In the genomic region with DNA sequence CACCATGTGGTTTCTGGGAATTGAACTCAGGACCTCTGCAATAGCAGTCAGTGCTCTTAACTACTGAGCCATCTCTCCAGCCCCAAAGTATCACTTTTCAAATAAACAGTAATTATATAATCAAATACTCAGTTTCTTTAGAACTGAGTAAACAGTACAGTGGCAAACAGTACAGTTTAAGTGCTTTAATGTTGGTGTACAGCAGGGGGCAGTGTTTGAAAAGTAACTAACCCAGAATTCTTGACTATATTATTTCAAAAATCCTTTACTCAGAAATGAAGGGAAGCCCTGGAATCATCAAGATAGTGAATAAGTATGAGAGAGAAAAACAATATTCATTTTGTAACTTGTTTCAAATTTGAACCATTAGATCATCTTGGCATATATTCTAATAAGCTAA, we compare ENCODE assay signal across 8 mouse cellular contexts. TPM values are rescaled to one million over a fixed set of nuclear protein-coding genes. Genes with fewer than 3 reads are reported as not detected.
DNase-seq lines count a peak whose midpoint lies in the region; ATAC-seq and TF ChIP-seq lines count a peak whose summit lies in the region.

No protein-coding gene starts in this region.

- H3K27me3 ChIP-seq in forebrain, embryonic 14.5 days (replicated peaks; ENCODE audit: control insufficient read depth, insufficient read depth, low read length) = no peaks in the 10 kb centered on the region
- H3K27me3 ChIP-seq in forebrain, embryonic 12.5 days = no peaks in the 10 kb centered on the region
- H3K27me3 ChIP-seq in E14TG2a.4 (ENCODE audit: insufficient read depth, low read length) = no peaks in the 10 kb centered on the region

- peak; percentile 62 for DNase-seq in forebrain, embryonic 14.5 days (ENCODE audit: low spot score)
- peak; percentile 12 to 22 for DNase-seq in left cerebral cortex, adult 2 months (ENCODE audit: extremely low spot score in 1 of 2, low spot score in 2 of 2)
- DNase-seq in left cerebral cortex, adult 8-10 months (ENCODE audit: low spot score in 2 of 2) = no peak
- DNase-seq in embryo, embryonic 11 days = peak; percentile 49
- DNase-seq in lung, postnatal 25 days (ENCODE audit: low spot score) = peak; percentile 24
- DNase-seq in frontal cortex, postnatal 10 days (ENCODE audit: low spot score in 2 of 2) = no peak

- H3K4me2 ChIP-seq in forebrain, embryonic 14.5 days (ENCODE audit: low read length) = no peak overlapping the region
- no peak overlapping the region for H3K4me2 ChIP-seq in forebrain, embryonic 12.5 days

- peak; percentile 79 for TF ChIP-seq CTCF in left cerebral cortex, adult 2 months (IDR thresholded peaks at IDR 0.05)
- TF ChIP-seq CTCF in E14TG2a.4 (conservative IDR thresholded peaks at IDR 0.05; ENCODE audit: low read length) = peak; percentile 60

- no peak for ATAC-seq in forebrain, embryonic 14.5 days
- no peak for ATAC-seq in forebrain, embryonic 12.5 days (ENCODE audit: low FRiP score)

- H3K9me3 ChIP-seq in forebrain, embryonic 14.5 days (replicated peaks; ENCODE audit: control insufficient read depth, low read length) = no peaks in the 10 kb centered on the region
- H3K9me3 ChIP-seq in forebrain, embryonic 12.5 days = no peaks in the 10 kb centered on the region
- H3K9me3 ChIP-seq in E14TG2a.4 (ENCODE audit: low read length) = no peaks in the 10 kb centered on the region

- no peak overlapping the region for H3K9ac ChIP-seq in forebrain, embryonic 14.5 days (ENCODE audit: low read length)
- no peak overlapping the region for H3K9ac ChIP-seq in forebrain, embryonic 12.5 days

- no peaks in the 10 kb centered on the region for H3K36me3 ChIP-seq in forebrain, embryonic 14.5 days (ENCODE audit: control insufficient read depth, insufficient read depth, low read length)
- no peaks in the 10 kb centered on the region for H3K36me3 ChIP-seq in forebrain, embryonic 12.5 days (replicated peaks)
- no peaks in the 10 kb centered on the region for H3K36me3 ChIP-seq in E14TG2a.4 (ENCODE audit: insufficient read depth, low read length)

- intact Hi-C loops in left cerebral cortex, adult 2 months (cut with DNase I) = no loop called here

- H3K27ac ChIP-seq in forebrain, embryonic 14.5 days (ENCODE audit: low read depth, low read length) = no peak overlapping the region
- no peak overlapping the region for H3K27ac ChIP-seq in forebrain, embryonic 12.5 days
- no peak overlapping the region for H3K27ac ChIP-seq in left cerebral cortex, adult 2 months

- no peaks in the 10 kb centered on the region for H3K4me1 ChIP-seq in forebrain, embryonic 14.5 days (ENCODE audit: control insufficient read depth, insufficient read depth, low read length)
- H3K4me1 ChIP-seq in forebrain, embryonic 12.5 days = no peaks in the 10 kb centered on the region
- no peaks in the 10 kb centered on the region for H3K4me1 ChIP-seq in E14TG2a.4 (replicated peaks; ENCODE audit: low read depth, low read length)

- no peak overlapping the region for H3K4me3 ChIP-seq in forebrain, embryonic 14.5 days (ENCODE audit: low read depth, low read length)
- no peak overlapping the region for H3K4me3 ChIP-seq in forebrain, embryonic 12.5 days (replicated peaks)
- no peak overlapping the region for H3K4me3 ChIP-seq in left cerebral cortex, adult 2 months
- H3K4me3 ChIP-seq in E14TG2a.4 (replicated peaks; ENCODE audit: low read length) = no peak overlapping the region

RNA-seq across cellular contexts. Expression of gene Spdya, which starts 9.8 kb away (rescaled TPM):
- polyA plus RNA-seq in forebrain, embryonic 14.5 days (2014; fragmentation: Nextera tagmentation; extraction: Ambion mirVana) = 1.4 and 1.7 TPM in 2 replicates
- 1.2 and 1.3 TPM in 2 replicates for polyA plus RNA-seq in forebrain, embryonic 12.5 days (2016; fragmentation: Nextera tagmentation; extraction: Ambion mirVana)
- 1 to 10 TPM; 1.6 to 2.4 TPM for total RNA-seq in left cerebral cortex, adult 2 months (2021)
- total RNA-seq in left cerebral cortex, adult 8-10 months (2022) = 1 to 10 TPM; 2.7 to 3.8 (median 2.8) TPM

RNA-seq across cellular contexts. Expression of gene Ndc80, which starts 35.0 kb away (rescaled TPM):
- 22.7 and 25.2 TPM in 2 replicates for polyA plus RNA-seq in forebrain, embryonic 14.5 days (2014; fragmentation: Nextera tagmentation; extraction: Ambion mirVana)
- 55.6 and 62.5 TPM in 2 replicates for polyA plus RNA-seq in forebrain, embryonic 12.5 days (2016; fragmentation: Nextera tagmentation; extraction: Ambion mirVana)
- under 1 TPM; 0.45 to 0.47 TPM for total RNA-seq in left cerebral cortex, adult 2 months (2021)
- under 1 TPM; 0.37 to 0.82 (median 0.44) TPM for total RNA-seq in left cerebral cortex, adult 8-10 months (2022)

RNA-seq across cellular contexts. Expression of gene Wdr43, which starts 54.1 kb away (rescaled TPM):
- polyA plus RNA-seq in forebrain, embryonic 14.5 days (2014; fragmentation: Nextera tagmentation; extraction: Ambion mirVana) = 56.6 and 63.7 TPM in 2 replicates
- 79.9 and 80.0 TPM in 2 replicates for polyA plus RNA-seq in forebrain, embryonic 12.5 days (2016; fragmentation: Nextera tagmentation; extraction: Ambion mirVana)
- 10 to 100 TPM; 26.8 to 27.8 TPM for total RNA-seq in left cerebral cortex, adult 2 months (2021)
- 10 to 100 TPM; 25.9 to 32.1 (median 29.2) TPM for total RNA-seq in left cerebral cortex, adult 8-10 months (2022)

Comparison
In these comparisons a context has a peak if more than half of its experiments do, and no peak if none do; other contexts are left out.
1. DNase-seq: peak in forebrain, embryonic 14.5 days (single experiment), left cerebral cortex, adult 2 months (2 of 2), embryo, embryonic 11 days (single experiment) and lung, postnatal 25 days (single experiment); none in left cerebral cortex, adult 8-10 months (0 of 2) and frontal cortex, postnatal 10 days (0 of 2).